Mouse (Mus musculus) forebrain, embryonic 10.5 days (tissue): ENCODE results near the gene Kcnh1. TPM values are rescaled to one million over a fixed set of nuclear protein-coding genes. Genes with fewer than 3 reads are reported as not detected.

Source experiments
- DNase-seq: peaks from one replicate; pipeline ENCODE4 v3.0.0-alpha.2; 2017; ENCODE audit warnings: low spot score; ENCODE audit errors: extremely low spot score
- H3K27ac ChIP-seq: fragments of 300-500 bp; sonication (generic); 2 replicates; pipeline ENCODE4 v1.5.1; 2016; ENCODE audit warnings: mild to moderate bottlenecking
- H3K27me3 ChIP-seq: fragments of 300-500 bp; sonication (generic); 2 replicates; pipeline ENCODE4 v1.6.1; 2016; ENCODE audit warnings: mild to moderate bottlenecking; ENCODE audit not compliant: poor library complexity, severe bottlenecking
- H3K36me3 ChIP-seq: fragments of 300-500 bp; sonication (generic); replicated peaks from 2 replicates; pipeline ENCODE4 v1.6.1; 2016; ENCODE audit warnings: mild to moderate bottlenecking, moderate library complexity
- H3K4me1 ChIP-seq: fragments of 300-500 bp; sonication (generic); 2 replicates; pipeline ENCODE4 v1.6.1; 2016
- H3K4me3 ChIP-seq: fragments of 300-500 bp; sonication (generic); 2 replicates; pipeline ENCODE4 v1.5.1; 2016; ENCODE audit warnings: mild to moderate bottlenecking, moderate library complexity
- H3K9me3 ChIP-seq: fragments of 300-500 bp; sonication (generic); 2 replicates; pipeline ENCODE4 v1.6.1; 2016; ENCODE audit warnings: mild to moderate bottlenecking, moderate library complexity
- WGBS: fragments of 180-500 bp; shearing (Covaris S2); methylation state at CpG from one replicate; pipeline ENCODE4 v1.1.7; 2016; 5-methylcytosine and 5-hydroxymethylcytosine counted together
- polyA plus RNA-seq: library from polyadenylated mRNA; unstranded; fragments of >200 nt; fragmentation: Nextera tagmentation; extraction: Ambion mirVana; gene quantifications from 2 replicates; pipeline ENCODE4 v1.2.1, GENCODE M21; 2016

The Kcnh1 gene
- polyA plus RNA-seq, 1 experiment from 2014 or later: 0.14 TPM

DNA sequence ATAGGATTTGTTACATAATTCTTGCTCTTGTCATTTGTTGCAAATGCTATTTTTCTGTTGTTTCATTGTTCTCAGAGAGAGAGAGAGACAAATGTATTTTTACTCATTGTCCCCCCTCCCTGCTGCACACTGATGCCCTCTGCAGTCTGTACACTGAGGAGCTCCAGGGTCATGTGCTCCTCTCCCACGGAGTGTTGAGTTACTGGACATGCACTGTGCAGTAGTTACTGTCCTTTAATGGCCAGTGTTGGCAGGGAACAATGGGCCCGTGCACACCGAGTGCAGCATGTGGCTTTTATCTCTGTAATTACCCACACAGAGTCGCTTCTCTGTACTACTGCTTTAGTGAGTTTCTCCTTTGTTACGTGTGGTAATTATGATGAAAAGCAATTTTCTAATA is 17.4 kb downstream of the Kcnh1 start:
- no peaks in the 10 kb centered on the region for H3K36me3 ChIP-seq
- H3K9me3 ChIP-seq: no peaks in the 10 kb centered on the region
- H3K4me3 ChIP-seq: no peak overlapping the region
- no peak for DNase-seq
- 74% methylated on average over 5 of the region's 5 CpGs for WGBS
- H3K4me1 ChIP-seq: peaks cover 4% of the 10 kb centered on the region; the same call in 1 of the 2 replicates
- no peaks in the 10 kb centered on the region for H3K27me3 ChIP-seq
- no peak overlapping the region for H3K27ac ChIP-seq

DNA sequence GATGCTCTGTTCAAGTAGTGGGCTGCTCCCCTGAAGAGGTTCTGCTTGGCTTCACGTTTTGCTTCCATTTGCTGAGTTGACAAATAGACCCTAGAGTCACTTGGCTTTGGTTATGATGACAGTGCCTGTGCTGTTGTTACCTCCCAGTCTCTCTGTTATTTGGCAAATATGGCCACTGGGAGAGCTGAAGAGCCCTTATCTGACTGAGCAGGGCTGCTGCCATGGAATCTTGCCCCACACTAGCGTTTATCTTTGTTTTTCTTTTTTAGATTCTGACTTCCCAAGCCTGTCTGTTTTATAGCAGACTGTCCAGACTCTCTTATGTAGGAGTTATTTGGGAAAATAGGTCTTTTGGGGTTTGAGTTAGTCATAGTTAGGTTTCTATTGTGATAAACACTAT is 21.9 kb downstream of the Kcnh1 start:
- WGBS: 80% methylated on average over 2 of the region's 2 CpGs
- Histone ChIP-seq H3K4me1 (peaks cover 4% of the 10 kb centered on the region; the same call in 1 of the 2 replicates), H3K9me3 (no peaks in the 10 kb centered on the region), H3K36me3 (no peaks in the 10 kb centered on the region), H3K4me3 (no peak overlapping the region), H3K27me3 (no peaks in the 10 kb centered on the region), H3K27ac (no peak overlapping the region)
- no peak for DNase-seq

DNA sequence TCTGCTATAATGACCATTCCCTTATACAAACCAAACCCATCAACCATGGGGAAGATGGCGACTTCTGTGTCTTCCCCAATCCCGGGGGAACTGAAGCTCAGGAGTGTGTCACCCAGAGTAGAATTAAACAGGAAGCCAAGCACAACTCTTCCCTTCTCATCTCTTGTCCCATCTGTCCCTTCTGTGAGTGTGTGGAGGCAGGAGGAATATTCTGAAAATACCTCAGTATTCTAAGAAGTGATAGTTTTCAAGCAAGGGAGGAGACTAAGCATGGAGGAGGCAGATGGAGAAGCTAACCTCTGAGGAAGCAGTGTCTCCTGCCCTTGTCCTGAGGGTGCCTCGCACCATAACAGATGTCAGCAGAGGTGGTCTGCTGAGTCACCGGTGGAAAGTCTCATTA is 24.1 kb downstream of the Kcnh1 start:
- H3K36me3 ChIP-seq: no peaks in the 10 kb centered on the region
- WGBS: 93% methylated on average over 4 of the region's 4 CpGs
- H3K9me3 ChIP-seq: no peaks in the 10 kb centered on the region
- H3K27me3 ChIP-seq: no peaks in the 10 kb centered on the region
- DNase-seq: no peak
- no peaks in the 10 kb centered on the region for H3K4me1 ChIP-seq
- no peak overlapping the region for H3K4me3 ChIP-seq
- H3K27ac ChIP-seq: no peak overlapping the region

DNA sequence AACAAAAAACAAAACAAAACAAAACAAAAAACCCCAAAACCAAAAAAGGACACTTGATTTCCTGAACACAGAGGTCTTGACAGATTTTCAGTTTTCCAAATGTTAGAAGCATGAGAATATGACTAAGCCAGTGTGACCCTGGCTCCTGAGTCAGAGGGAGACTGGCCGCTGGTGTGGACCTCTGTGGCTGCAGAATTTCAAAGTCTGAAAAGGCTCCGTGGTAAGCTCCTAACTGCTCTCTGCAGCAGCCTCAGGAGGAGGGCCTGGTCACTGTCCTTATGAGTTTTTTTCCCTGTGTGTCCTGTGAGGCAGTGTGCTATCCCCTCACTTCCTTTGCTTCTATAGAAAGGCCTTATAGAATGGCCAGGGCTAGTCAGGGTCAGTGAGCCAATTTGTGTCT is 29.6 kb downstream of the Kcnh1 start:
- 72% methylated on average over 2 of the region's 2 CpGs for WGBS
- no peak for DNase-seq
- peaks cover 4% of the 10 kb centered on the region; the same call in 1 of the 2 replicates for H3K4me1 ChIP-seq

DNA sequence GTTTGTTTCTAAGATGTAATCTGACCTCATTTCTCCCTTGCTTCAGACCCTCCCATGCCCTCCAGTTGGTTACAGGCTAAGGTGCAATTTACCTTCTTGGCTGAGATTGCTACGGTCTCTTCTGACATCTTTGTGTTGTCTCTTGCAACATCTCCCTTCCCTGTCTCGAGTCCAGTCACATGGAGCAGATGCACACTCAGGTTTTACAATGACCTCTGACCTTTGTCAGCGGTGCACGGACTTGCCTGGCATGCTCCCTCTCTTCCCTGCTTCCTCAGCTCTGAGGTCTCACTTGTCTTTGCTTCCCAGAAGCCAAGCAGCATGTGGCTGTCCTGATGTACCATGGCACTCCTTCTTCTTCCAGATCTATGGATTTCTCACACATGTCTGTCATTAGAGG is 33.6 kb downstream of the Kcnh1 start:
- Histone ChIP-seq H3K27me3 (no peaks in the 10 kb centered on the region), H3K36me3 (no peaks in the 10 kb centered on the region), H3K27ac (no peak overlapping the region), H3K9me3 (peaks cover 8% of the 10 kb centered on the region; the same call in 1 of the 2 replicates), H3K4me3 (no peak overlapping the region), H3K4me1 (peaks cover 4% of the 10 kb centered on the region; the same call in 1 of the 2 replicates)
- no peak for DNase-seq
- 50% methylated on average over 4 of the region's 4 CpGs for WGBS

More for the DNA sequence above, 29.6 kb downstream of the Kcnh1 start:
- H3K4me3 ChIP-seq: no peak overlapping the region
- no peaks in the 10 kb centered on the region for H3K27me3 ChIP-seq
- H3K27ac ChIP-seq: no peak overlapping the region
- H3K36me3 ChIP-seq: no peaks in the 10 kb centered on the region
- no peaks in the 10 kb centered on the region for H3K9me3 ChIP-seq

DNA sequence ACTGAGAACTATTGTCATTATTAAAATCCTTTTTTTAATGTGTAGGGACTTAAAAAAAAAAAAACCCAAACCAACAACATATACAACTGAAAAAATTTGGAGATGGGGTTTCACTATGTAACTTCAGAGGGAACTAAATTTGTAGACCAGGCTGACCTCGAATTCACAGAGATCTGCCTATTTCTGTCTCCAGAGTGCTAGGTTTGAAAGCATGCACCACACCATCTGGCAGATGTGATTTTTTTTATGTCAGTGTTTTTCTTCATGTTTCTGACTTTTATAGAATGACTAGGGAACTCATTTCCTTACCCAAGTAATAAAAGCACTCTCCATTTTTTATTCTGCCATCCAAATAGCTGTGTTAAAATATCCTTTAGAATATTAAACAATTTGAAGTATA is 42.1 kb downstream of the Kcnh1 start:
- WGBS: 79% methylated on average over 1 of the region's 1 CpGs

DNA sequence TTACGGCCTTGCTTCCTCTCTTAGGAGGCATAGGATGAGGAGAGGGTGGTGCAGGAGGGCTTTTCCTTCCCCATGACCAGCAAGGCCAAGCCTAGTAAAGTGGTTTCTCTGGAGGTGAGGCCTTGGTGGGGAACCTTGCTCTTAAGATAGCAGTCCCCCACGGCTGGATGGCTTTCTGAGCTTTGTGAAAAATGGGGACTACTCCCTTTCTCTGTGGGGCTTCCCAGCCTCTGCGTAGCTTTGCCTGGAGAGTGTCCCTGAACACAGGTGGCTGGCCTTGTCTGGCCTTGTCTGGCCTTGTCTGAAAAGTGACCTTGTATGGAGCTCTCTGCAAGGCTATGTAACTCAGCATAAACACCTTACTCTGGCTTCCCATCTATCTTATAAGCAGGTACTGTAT is 56.3 kb downstream of the Kcnh1 start:
- DNase-seq: no peak
- 0 out of 2 replicates have a peak, but pooled peaks cover 3% of the 10 kb centered on the region for H3K4me1 ChIP-seq
- no peaks in the 10 kb centered on the region for H3K36me3 ChIP-seq
- H3K27ac ChIP-seq: no peak overlapping the region
- 82% methylated on average over 3 of the region's 3 CpGs for WGBS
- H3K27me3 ChIP-seq: no peaks in the 10 kb centered on the region
- H3K9me3 ChIP-seq: no peaks in the 10 kb centered on the region
- H3K4me3 ChIP-seq: no peak overlapping the region

More for the DNA sequence above, 42.1 kb downstream of the Kcnh1 start:
- no peaks in the 10 kb centered on the region for H3K27me3 ChIP-seq
- H3K27ac ChIP-seq: no peak overlapping the region
- H3K36me3 ChIP-seq: no peaks in the 10 kb centered on the region
- H3K4me1 ChIP-seq: 0 out of 2 replicates have a peak, but pooled peaks cover 4% of the 10 kb centered on the region
- H3K4me3 ChIP-seq: no peak overlapping the region
- DNase-seq: no peak
- H3K9me3 ChIP-seq: peaks cover 8% of the 10 kb centered on the region; the same call in 1 of the 2 replicates

DNA sequence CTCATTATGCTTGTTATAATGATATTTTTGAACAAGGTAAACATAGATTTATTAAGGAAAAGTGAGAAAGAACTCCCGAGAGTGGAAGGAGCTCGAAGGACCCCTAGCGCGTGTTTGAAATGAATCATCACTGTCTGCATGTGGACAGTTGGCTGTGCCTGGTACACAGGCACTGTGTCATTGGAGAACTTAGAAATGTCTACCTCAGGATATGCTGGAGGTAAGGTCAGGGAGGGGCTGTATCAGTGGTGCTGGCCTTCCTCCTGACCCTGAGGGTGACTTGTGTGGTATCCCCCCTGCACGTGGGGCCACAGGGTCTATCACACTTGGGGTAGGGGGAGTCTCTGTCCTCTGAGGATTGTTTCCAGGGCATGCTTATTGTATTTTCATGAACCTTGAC is 68.6 kb downstream of the Kcnh1 start:
- H3K9me3 ChIP-seq: no peaks in the 10 kb centered on the region
- no peak overlapping the region for H3K27ac ChIP-seq
- no peaks in the 10 kb centered on the region for H3K27me3 ChIP-seq
- WGBS: 88% methylated on average over 5 of the region's 5 CpGs
- no peak overlapping the region for H3K4me3 ChIP-seq
- no peaks in the 10 kb centered on the region for H3K4me1 ChIP-seq
- no peak for DNase-seq
- no peaks in the 10 kb centered on the region for H3K36me3 ChIP-seq

DNA sequence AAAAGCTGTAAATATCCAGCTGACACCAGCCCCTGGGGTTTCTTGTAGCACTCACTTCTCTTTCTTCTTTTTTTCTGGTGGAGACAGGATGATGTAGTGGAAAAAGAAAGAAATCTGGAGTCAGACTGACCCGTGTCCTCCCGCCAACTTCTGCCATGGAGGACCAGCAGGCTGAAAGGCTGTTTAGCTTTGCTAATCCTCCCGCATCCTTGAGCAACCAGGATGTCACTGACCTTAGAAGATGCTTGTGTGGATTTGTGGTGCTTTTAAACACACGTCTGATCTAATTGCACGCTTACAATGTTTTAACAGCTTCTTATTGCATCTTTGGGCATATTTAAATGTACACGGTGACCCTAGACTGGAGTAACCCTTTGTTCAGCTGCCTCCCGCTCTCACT is 69.0 kb downstream of the Kcnh1 start:
- WGBS: 85% methylated on average over 7 of the region's 7 CpGs
- H3K36me3 ChIP-seq: no peaks in the 10 kb centered on the region
- no peak for DNase-seq
- 0 out of 2 replicates have a peak overlapping the region, but pooled peaks have one; percentile 17 for H3K27ac ChIP-seq
- H3K4me3 ChIP-seq: no peak overlapping the region
- no peaks in the 10 kb centered on the region for H3K27me3 ChIP-seq
- H3K4me1 ChIP-seq: no peaks in the 10 kb centered on the region
- H3K9me3 ChIP-seq: no peaks in the 10 kb centered on the region

DNA sequence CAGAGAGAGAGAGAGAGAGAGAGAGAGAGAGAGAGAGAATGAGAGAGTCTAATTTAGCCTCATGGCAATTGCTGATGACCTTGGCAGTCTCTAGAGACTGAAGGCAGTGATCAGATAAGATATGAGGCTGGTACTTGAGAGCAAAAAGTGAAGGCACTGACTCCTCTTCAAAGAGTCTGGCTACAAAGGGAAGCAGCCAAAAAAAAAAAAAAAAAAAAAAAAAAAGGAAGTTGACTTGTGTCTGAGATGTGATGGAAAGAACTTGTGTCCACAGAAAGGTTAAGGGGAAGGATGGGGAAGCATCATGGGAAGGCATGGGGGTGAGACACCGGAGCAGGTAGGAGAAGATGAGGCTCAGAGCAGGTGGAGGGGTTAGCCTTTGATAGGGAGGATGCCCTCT is 75.1 kb downstream of the Kcnh1 start:
- H3K4me3 ChIP-seq: no peak overlapping the region
- H3K27me3 ChIP-seq: no peaks in the 10 kb centered on the region
- H3K9me3 ChIP-seq: no peaks in the 10 kb centered on the region
- H3K36me3 ChIP-seq: no peaks in the 10 kb centered on the region
- 75% methylated on average over 1 of the region's 1 CpGs for WGBS
- no peak overlapping the region for H3K27ac ChIP-seq
- no peaks in the 10 kb centered on the region; the same call in 1 of the 2 replicates for H3K4me1 ChIP-seq
- DNase-seq: no peak

DNA sequence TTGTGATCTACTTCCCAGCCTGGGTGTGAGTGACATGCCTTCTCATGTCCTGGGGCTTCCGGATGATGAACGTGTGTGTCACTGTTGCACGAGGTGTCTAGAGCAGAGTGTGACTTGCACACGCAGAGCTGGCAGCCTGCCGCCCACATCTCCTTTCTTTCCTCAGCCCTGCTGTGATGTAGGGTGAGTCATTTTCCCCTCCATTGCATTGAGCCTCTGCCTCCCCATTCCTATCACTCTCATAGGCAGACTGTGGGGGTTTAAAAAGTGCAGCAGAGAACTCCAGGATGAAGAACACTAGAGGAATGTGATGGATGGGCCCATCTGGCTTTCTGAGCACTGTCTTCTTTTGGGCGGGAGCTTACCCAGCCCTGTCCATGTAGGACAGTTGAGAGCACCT is 76.4 kb downstream of the Kcnh1 start:
- 90% methylated on average over 6 of the region's 6 CpGs for WGBS
- no peaks in the 10 kb centered on the region for H3K36me3 ChIP-seq
- DNase-seq: no peak
- H3K4me3 ChIP-seq: no peak overlapping the region
- no peaks in the 10 kb centered on the region for H3K9me3 ChIP-seq
- H3K27me3 ChIP-seq: no peaks in the 10 kb centered on the region
- H3K27ac ChIP-seq: no peak overlapping the region
- no peaks in the 10 kb centered on the region; the same call in 1 of the 2 replicates for H3K4me1 ChIP-seq

DNA sequence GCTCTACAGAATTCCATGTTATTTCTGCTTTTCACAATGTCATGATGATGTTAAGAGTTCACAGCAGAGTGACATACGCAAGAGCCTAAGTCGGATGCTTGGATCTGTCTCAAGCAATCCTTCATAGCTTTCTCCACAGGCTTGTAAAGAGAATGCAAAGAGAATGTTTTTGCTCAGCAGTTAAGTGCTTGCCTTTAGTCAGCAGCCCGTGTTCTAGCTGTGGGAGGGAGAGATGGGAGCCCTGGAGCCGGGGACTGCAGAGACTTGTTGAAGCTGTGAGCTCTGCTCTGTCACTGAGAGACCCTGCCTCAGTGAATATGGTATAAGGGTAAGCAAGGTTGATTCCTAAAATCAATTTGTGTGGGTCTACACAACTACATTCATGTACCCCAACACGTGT is 78.3 kb downstream of the Kcnh1 start:
- no peak overlapping the region for H3K4me3 ChIP-seq
- no peaks in the 10 kb centered on the region; the same call in 1 of the 2 replicates for H3K4me1 ChIP-seq
- 85% methylated on average over 5 of the region's 5 CpGs for WGBS

DNA sequence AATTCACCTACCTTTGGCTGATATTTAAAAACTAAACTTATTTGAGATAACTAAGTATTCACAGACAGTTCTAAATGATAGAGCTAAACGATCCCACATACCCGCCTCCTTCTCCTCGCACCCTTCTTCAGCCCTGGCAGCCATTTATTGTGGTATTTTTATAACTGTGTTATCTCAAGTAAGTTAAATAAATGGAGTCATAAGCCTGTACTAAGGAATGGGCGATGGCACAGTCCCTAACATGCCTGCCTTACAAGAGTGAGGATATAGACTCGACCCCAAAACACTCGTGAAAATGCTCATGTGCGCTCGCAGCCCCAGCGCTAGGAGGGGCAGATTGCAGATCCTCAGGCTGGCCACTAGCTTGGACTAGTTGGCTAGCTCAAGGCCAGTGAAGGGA is 79.3 kb downstream of the Kcnh1 start:
- H3K4me3 ChIP-seq: no peak overlapping the region
- WGBS: 90% methylated on average over 9 of the region's 9 CpGs
- no peaks in the 10 kb centered on the region for H3K27me3 ChIP-seq

More for the DNA sequence above, 78.3 kb downstream of the Kcnh1 start:
- H3K36me3 ChIP-seq: no peaks in the 10 kb centered on the region
- no peak for DNase-seq
- H3K9me3 ChIP-seq: no peaks in the 10 kb centered on the region
- no peak overlapping the region for H3K27ac ChIP-seq
- no peaks in the 10 kb centered on the region for H3K27me3 ChIP-seq

More for the DNA sequence above, 79.3 kb downstream of the Kcnh1 start:
- Histone ChIP-seq H3K9me3 (no peaks in the 10 kb centered on the region), H3K36me3 (no peaks in the 10 kb centered on the region), H3K4me1 (no peaks in the 10 kb centered on the region; the same call in 1 of the 2 replicates), H3K27ac (no peak overlapping the region)
- no peak for DNase-seq
